ENCODE assay signal across 8 mouse cellular contexts in genomic region chr5:114199116-114199777, GRCm38 (mm10). TPM values are rescaled to one million over a fixed set of nuclear protein-coding genes. Genes with fewer than 3 reads are reported as not detected.
DNase-seq lines count a peak whose midpoint lies in the region; ATAC-seq and TF ChIP-seq lines count a peak whose summit lies in the region.

No protein-coding gene starts in this region.

- H3K9me3 ChIP-seq in heart, embryonic 10.5 days = no peaks in the 10 kb centered on the region
- H3K9me3 ChIP-seq in heart, postnatal 0 days (replicated peaks; ENCODE audit: control insufficient read depth, low read length) = no peaks in the 10 kb centered on the region

- TF ChIP-seq EP300 in heart, postnatal 0 days (IDR thresholded peaks at IDR 0.05; ENCODE audit: low read depth) = peak; percentile 58; the same call in 1 of the 2 replicates

- H3K27ac ChIP-seq in heart, embryonic 10.5 days = no peak overlapping the region
- H3K27ac ChIP-seq in heart, postnatal 0 days (ENCODE audit: low read depth) = peak overlapping the region; percentile 28; the same call in 1 of the 2 replicates

- TF ChIP-seq CTCF in brain, embryonic 14.5 days (IDR thresholded peaks at IDR 0.05; ENCODE audit: borderline replicate concordance, extremely low read depth, insufficient read depth, insufficient read length) = no peak
- TF ChIP-seq CTCF in heart, postnatal 0 days (IDR thresholded peaks at IDR 0.05; ENCODE audit: low read depth) = no peak

- peak; percentile 97 for DNase-seq in heart, adult 11 months
- no peak for DNase-seq in heart, embryonic 10.5 days (ENCODE audit: low spot score)
- DNase-seq in brain, embryonic 14.5 days (ENCODE audit: low read depth) = peak; percentile 59
- peak; percentile 45 for DNase-seq in heart, postnatal 0 days (ENCODE audit: low spot score)
- DNase-seq in kidney, postnatal 36 days = peak; percentile 39 to 53
- peak; percentile 77 for DNase-seq in naive thymus-derived CD4-positive, alpha-beta T cell, adult 2 months (ENCODE audit: low read depth)
- DNase-seq in layer of hippocampus, adult 9-10 months (ENCODE audit: low spot score) = no peak

- no peak overlapping the region for H3K4me3 ChIP-seq in heart, embryonic 10.5 days
- H3K4me3 ChIP-seq in heart, postnatal 0 days (ENCODE audit: low read depth, low read length) = no peak overlapping the region

- peak overlapping the region; percentile 26; the same call in 1 of the 2 replicates for H3K4me2 ChIP-seq in heart, postnatal 0 days (ENCODE audit: low read depth, low read length)

- no peaks in the 10 kb centered on the region for H3K4me1 ChIP-seq in heart, embryonic 10.5 days
- no peaks in the 10 kb centered on the region for H3K4me1 ChIP-seq in heart, postnatal 0 days (ENCODE audit: control insufficient read depth, insufficient read depth)

- WGBS in heart, embryonic 10.5 days = 31% methylated on average over 13 of the region's 13 CpGs
- 34% methylated on average over 13 of the region's 13 CpGs for WGBS in heart, postnatal 0 days

- peaks cover 65% of the 10 kb centered on the region for H3K36me3 ChIP-seq in heart, embryonic 10.5 days
- H3K36me3 ChIP-seq in heart, postnatal 0 days (replicated peaks; ENCODE audit: control insufficient read depth, insufficient read depth, low read length) = peaks cover 85% of the 10 kb centered on the region

- no peak overlapping the region for H3K9ac ChIP-seq in heart, postnatal 0 days (replicated peaks; ENCODE audit: low read depth, low read length)

- no peak for TF ChIP-seq POLR2A in brain, embryonic 14.5 days (IDR thresholded peaks at IDR 0.05; ENCODE audit: borderline replicate concordance, extremely low read depth, insufficient read depth, insufficient read length, poor library complexity, severe bottlenecking)

- no peaks in the 10 kb centered on the region for H3K27me3 ChIP-seq in heart, embryonic 10.5 days (ENCODE audit: insufficient read depth, poor library complexity, severe bottlenecking)
- no peaks in the 10 kb centered on the region for H3K27me3 ChIP-seq in heart, postnatal 0 days (ENCODE audit: control insufficient read depth, insufficient read depth, low read length)

- ATAC-seq in heart, postnatal 0 days (ENCODE audit: insufficient read depth, low read depth) = peak; percentile 76
- no peak for ATAC-seq in erythroblast, adult 5-6 weeks (replicated peaks; ENCODE audit: low FRiP score, poor library complexity, severe bottlenecking)

RNA-seq across cellular contexts. Expression of gene Acacb, which starts 52.9 kb away (rescaled TPM):
- polyA plus RNA-seq in heart, embryonic 10.5 days (2016; fragmentation: Nextera tagmentation; extraction: Ambion mirVana) = 5.8 and 11.7 TPM in 2 replicates
- polyA plus RNA-seq in brain, embryonic 14.5 days (2012; rRNA removed) = 2.4 and 5.3 TPM in 2 replicates
- total RNA-seq in heart, postnatal 0 days (2014; rRNA removed; ENCODE audit: low replicate concordance) = 50.7 and 70.1 TPM in 2 replicates
- 15.3 and 17.5 TPM in 2 replicates for polyA plus RNA-seq in heart, postnatal 0 days (2015; fragmentation: Nextera tagmentation; extraction: Ambion mirVana)
- 0.21 TPM in 1 of 2 replicates, not detected in the other for total RNA-seq in erythroblast, adult 5-6 weeks (2015; ENCODE audit: low replicate concordance)
- total RNA-seq in erythroblast, adult 5-6 weeks (2017; ENCODE audit: low replicate concordance) = 0.14 TPM in 1 of 2 replicates, not detected in the other

Comparison
In these comparisons a context has a peak if more than half of its experiments do, and no peak if none do; other contexts are left out.
1. DNase-seq: peak in heart, adult 11 months (single experiment), brain, embryonic 14.5 days (single experiment), heart, postnatal 0 days (single experiment), kidney, postnatal 36 days (2 of 2) and naive thymus-derived CD4-positive, alpha-beta T cell, adult 2 months (single experiment); none in heart, embryonic 10.5 days (single experiment) and layer of hippocampus, adult 9-10 months (single experiment).